In genomic region chr17:51812942-51813783, GRCm38 (mm10) we compare ENCODE assay signal across 8 mouse cellular contexts. TPM values are rescaled to one million over a fixed set of nuclear protein-coding genes. Genes with fewer than 3 reads are reported as not detected.
DNase-seq lines count a peak whose midpoint lies in the region; ATAC-seq and TF ChIP-seq lines count a peak whose summit lies in the region.

No protein-coding gene starts in this region.

- H3K4me2 ChIP-seq in intestine, postnatal 0 days (replicated peaks; ENCODE audit: low read depth) = peak overlapping the region; percentile 98
- H3K4me2 ChIP-seq in neural tube, embryonic 14.5 days (ENCODE audit: low read depth, low read length) = peak overlapping the region; percentile 69

- peak; percentile 55 for DNase-seq in right cerebral cortex, postnatal 14 days
- DNase-seq in right cerebral cortex, postnatal 36 days (ENCODE audit: low spot score in 2 of 2) = no peak
- DNase-seq in cerebellum, postnatal 25 days = peak; percentile 81 to 91
- peak; percentile 32 to 36 for DNase-seq in gastrocnemius, postnatal 36 days
- peak; percentile 37 for DNase-seq in lung, adult 2 months
- peak; percentile 64 to 77 for DNase-seq in thymus, adult 18-20 months

- peak overlapping the region; percentile 76 for H3K4me3 ChIP-seq in intestine, postnatal 0 days (ENCODE audit: low read depth, low read length)
- peak overlapping the region; percentile 64 for H3K4me3 ChIP-seq in lung, adult 2 months (replicated peaks; ENCODE audit: extremely low read depth, low read depth, low read length)
- H3K4me3 ChIP-seq in neural tube, embryonic 14.5 days (ENCODE audit: low read depth, low read length) = peak overlapping the region; percentile 92

- no peak for TF ChIP-seq POLR2A in lung, adult 2 months (IDR thresholded peaks at IDR 0.05; ENCODE audit: borderline replicate concordance, extremely low read depth, low read depth, low read length)

- no peak overlapping the region for H3K27ac ChIP-seq in intestine, postnatal 0 days (ENCODE audit: low read depth, low read length)
- H3K27ac ChIP-seq in neural tube, embryonic 14.5 days (ENCODE audit: low read depth, low read length) = peak overlapping the region; percentile 97

- H3K4me1 ChIP-seq in intestine, postnatal 0 days (replicated peaks; ENCODE audit: control insufficient read depth, insufficient read depth, low read length) = no peaks in the 10 kb centered on the region
- no peaks in the 10 kb centered on the region; the same call in 1 of the 2 replicates for H3K4me1 ChIP-seq in lung, adult 2 months (ENCODE audit: control insufficient read depth, insufficient read depth, low read length)
- H3K4me1 ChIP-seq in neural tube, embryonic 14.5 days (ENCODE audit: control insufficient read depth, insufficient read depth, low read length) = peaks cover 6% of the 10 kb centered on the region

- no peak for TF ChIP-seq CTCF in intestine, postnatal 0 days (IDR thresholded peaks at IDR 0.05; ENCODE audit: low read depth)
- TF ChIP-seq CTCF in lung, adult 2 months (IDR thresholded peaks at IDR 0.05; ENCODE audit: insufficient read depth, low read length) = no peak

- peaks cover 28% of the 10 kb centered on the region; the same call in 1 of the 2 replicates for H3K27me3 ChIP-seq in intestine, postnatal 0 days (replicated peaks; ENCODE audit: control insufficient read depth, insufficient read depth, low read length)
- no peaks in the 10 kb centered on the region for H3K27me3 ChIP-seq in neural tube, embryonic 14.5 days (ENCODE audit: control insufficient read depth, insufficient read depth, low read length)

- intact Hi-C loops in gastrocnemius, postnatal 36 days (cut with DNase I) = loop anchor here (2.0 kb wide), 1 partner anchor 20 kb away; the partner anchor contains the start of gene Satb1

- H3K36me3 ChIP-seq in intestine, postnatal 0 days (ENCODE audit: control insufficient read depth, insufficient read depth) = no peaks in the 10 kb centered on the region
- no peaks in the 10 kb centered on the region for H3K36me3 ChIP-seq in neural tube, embryonic 14.5 days (ENCODE audit: control insufficient read depth, insufficient read depth, low read length)

- peak; percentile 65 for ATAC-seq in intestine, postnatal 0 days
- peak; percentile 85 for ATAC-seq in neural tube, embryonic 14.5 days (ENCODE audit: low read depth)

- under 1% methylated on average over 71 of the region's 115 CpGs for WGBS in intestine, postnatal 0 days
- WGBS in lung, adult 2 months = 1% methylated on average over 112 of the region's 115 CpGs
- WGBS in neural tube, embryonic 14.5 days = 1% methylated on average over 58 of the region's 115 CpGs

- H3K9ac ChIP-seq in intestine, postnatal 0 days (ENCODE audit: low read depth, low read length) = peak overlapping the region; percentile 65
- H3K9ac ChIP-seq in neural tube, embryonic 14.5 days (replicated peaks; ENCODE audit: low read depth, low read length) = peak overlapping the region; percentile 95

- H3K9me3 ChIP-seq in intestine, postnatal 0 days (ENCODE audit: control insufficient read depth) = no peaks in the 10 kb centered on the region
- H3K9me3 ChIP-seq in neural tube, embryonic 14.5 days (ENCODE audit: control insufficient read depth, low read length) = no peaks in the 10 kb centered on the region

RNA-seq across cellular contexts. Expression of gene Satb1, which starts 19.9 kb away (rescaled TPM):
- total RNA-seq in gastrocnemius, postnatal 36 days (2021) = 10 to 100 TPM; 68.9 to 90.1 TPM
- 2.0 and 2.4 TPM in 2 replicates for polyA plus RNA-seq in intestine, postnatal 0 days (2015; fragmentation: Nextera tagmentation; extraction: Ambion mirVana)
- polyA plus RNA-seq in lung, adult 2 months (2012; rRNA removed) = 7.2 and 8.4 TPM in 2 replicates
- polyA plus RNA-seq in neural tube, embryonic 14.5 days (2014; fragmentation: Nextera tagmentation; extraction: Ambion mirVana) = 56.7 and 60.5 TPM in 2 replicates

Comparison
In these comparisons a context has a peak if more than half of its experiments do, and no peak if none do; other contexts are left out.
1. DNase-seq: peak in right cerebral cortex, postnatal 14 days (single experiment), cerebellum, postnatal 25 days (2 of 2), gastrocnemius, postnatal 36 days (2 of 2), lung, adult 2 months (single experiment) and thymus, adult 18-20 months (2 of 2); none in right cerebral cortex, postnatal 36 days (0 of 2).
2. Peak in every context shown above with its lines, with median percentiles within 50 percentile points of each other: H3K4me3 ChIP-seq.